Mouse (Mus musculus) spleen, postnatal 36 days (tissue): ENCODE data around the gene Trim27.

Experiments used
- DNase-seq, 2 experiments: peaks; one replicate each; pipeline ENCODE4 v3.0.0; 2022; ENCODE audit warnings: low spot score in 2 of 2, mixed read lengths in 1 of 2

Gene Trim27

GRCm38 (mm10) chr13:21179367-21179723 is at the start of gene Trim27:
Gene Trim27 (plus strand): TSS chr13:21179445.
- peak in 1 of 2 experiments; percentile 56 for DNase-seq

GRCm38 (mm10) chr13:21142421-21142820 is 36.8 kb upstream of the Trim27 start:
- DNase-seq, result no peak

GRCm38 (mm10) chr13:21145767-21146166 is 33.5 kb upstream of the Trim27 start, which contains the start of gene Olfr1368:
Gene Olfr1368 (minus strand): TSS chr13:21145867.
- DNase-seq, result no peak

GRCm38 (mm10) chr13:21155888-21156287 is 23.4 kb upstream of the Trim27 start:
- DNase-seq, result no peak

DNA sequence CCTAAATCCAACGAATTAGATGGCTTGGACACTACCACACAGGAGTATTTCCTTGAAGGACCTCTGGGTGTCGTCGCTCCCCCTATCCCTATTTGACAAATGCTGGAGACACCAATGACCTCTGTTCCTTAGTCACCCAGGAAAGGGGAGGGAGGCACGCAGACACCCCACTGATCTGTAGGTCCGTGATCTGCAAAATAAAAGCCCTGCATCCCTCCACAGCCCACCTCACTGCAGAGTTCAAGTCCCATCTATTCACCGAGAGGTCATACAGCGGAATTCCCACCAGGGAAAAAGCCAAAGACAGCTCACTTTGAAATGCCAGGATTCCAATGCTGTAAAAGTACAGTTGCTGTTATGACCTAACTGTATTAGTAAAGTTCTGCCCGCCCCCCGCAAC is 21.2 kb upstream of the Trim27 start:
- no peak for DNase-seq

DNA sequence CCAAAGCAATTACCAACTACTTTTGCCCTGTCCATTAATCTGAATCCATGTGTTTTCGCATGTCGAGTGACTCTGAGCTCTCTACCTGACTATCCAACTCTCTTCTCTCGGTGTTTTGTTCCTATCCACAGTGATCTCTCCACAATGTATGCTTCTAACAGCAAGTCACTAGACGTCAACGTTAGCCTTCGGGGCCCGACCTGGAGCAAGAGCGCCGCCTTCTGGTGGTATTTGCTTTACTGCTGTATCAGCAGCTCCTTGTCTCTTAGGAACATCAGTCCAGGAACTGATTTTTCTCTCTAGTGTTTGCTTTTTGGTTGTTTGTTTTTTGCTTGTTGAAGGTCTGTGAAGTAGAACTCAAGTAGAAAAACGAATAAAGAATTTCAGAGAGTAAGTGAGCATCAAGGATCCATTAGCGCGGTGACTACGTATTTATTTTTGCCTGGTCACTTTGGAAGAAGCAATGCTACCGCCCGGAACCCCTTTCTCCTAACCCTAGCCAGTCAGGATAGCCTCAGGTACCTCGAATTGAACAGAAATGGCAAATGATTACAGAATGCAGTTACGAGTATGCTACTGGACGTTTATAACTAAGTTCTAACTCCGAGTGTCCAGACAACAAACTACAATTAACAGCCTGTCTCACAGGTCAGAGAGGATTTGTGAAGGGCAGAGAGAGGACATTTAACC is 20.3 kb upstream of the Trim27 start:
- peak; percentile 74 for DNase-seq

- DNase-seq, result no peak
Observed at GRCm38 (mm10) chr13:21159475-21159819, 19.8 kb upstream of the Trim27 start.

GRCm38 (mm10) chr13:21160041-21160511 is 19.2 kb upstream of the Trim27 start:
- no peak for DNase-seq

DNA sequence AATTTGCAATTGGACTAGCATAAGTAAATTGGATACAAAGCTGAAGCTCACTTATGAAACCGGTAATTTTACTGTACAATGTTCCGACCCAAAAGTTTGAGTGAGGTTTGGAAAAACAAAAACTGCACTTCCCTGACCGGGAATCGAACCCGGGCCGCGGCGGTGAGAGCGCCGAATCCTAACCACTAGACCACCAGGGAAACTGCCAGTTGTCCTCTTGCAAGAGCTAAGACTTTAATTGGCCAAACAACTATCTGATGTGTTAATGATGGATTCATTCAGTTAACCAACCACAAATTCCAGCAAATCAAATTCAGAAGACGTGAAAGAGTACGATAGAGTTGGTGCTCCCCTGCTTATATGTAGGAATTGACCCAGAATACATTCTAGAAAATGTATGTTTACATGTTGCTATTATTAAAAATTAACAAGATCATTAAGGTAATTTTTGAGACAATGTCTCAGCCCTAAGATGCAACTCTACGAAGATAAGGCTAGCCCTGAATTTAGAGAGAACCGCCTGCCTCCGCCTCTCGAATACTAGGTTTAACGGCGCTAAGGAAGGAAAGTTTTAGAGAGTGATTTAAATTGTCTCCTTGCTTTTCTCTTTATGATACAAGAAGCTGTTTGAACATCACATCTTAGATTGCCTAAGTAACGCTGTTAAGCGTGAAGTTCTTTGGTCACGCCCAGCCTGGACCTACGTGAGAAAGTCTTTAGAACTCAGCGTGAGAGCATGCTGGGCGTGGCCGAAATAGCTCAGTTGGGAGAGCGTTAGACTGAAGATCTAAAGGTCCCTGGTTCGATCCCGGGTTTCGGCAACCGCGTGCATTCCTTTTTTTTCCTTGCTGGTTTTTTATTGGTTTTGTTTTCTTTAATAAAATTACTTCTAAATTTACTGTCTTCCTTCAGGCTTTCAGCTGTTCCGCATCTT is 18.3 kb upstream of the Trim27 start:
- DNase-seq, result peak; percentile 85 to 90

GRCm38 (mm10) chr13:21161591-21161990 is 17.7 kb upstream of the Trim27 start:
- no peak for DNase-seq

- no peak for DNase-seq
Observed at GRCm38 (mm10) chr13:21162591-21162990, 16.7 kb upstream of the Trim27 start.

- peak; percentile 75 to 85 for DNase-seq
Observed at GRCm38 (mm10) chr13:21166936-21167909, 12.0 kb upstream of the Trim27 start.

DNA sequence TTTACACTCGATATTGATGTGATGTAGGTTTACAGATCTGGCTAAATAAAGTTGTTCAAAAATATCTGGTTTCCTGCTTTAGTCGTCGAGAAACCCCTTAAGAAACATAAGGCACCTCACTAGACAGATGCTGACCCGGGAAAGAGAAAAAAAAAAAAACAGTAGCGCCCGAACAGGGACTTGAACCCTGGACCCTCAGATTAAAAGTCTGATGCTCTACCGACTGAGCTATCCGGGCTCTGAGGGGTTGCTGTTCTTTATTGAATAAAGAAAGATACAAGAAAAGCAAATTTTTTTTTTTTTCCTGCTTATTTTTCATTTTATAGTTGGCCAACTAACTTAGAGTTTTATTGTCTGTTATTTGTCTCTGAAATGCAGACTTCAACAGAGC is 11.3 kb upstream of the Trim27 start:
- no peak for DNase-seq

DNA sequence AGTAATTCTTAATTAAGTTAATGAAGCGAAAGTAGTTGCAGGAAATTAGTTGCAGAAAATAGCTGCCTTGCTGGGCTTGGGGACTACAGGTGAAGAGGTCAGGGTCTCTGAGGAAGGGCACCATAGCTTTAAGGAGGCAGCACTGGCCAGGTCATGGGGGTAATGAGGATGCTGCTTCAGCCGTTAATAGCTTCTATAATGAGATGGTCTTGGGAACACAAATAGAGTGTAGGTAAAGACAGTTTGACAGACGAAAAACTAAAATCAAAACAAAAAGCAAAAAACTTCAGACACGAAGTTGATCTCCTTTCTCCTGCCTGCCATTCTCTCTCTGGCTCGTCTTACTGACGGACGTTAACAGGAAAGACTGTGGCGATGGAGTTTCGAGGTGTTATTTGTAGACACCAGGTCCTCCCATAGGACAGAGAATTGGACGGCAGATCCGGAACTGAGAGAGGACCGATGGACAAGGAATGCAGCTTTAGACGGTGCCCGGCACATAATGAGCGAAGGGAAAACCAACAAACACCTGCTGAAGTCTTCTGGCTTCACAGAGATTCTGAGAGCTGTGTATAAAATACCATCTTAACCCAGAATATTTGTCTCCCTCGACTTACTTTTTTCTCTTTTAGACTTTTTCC is 10.8 kb upstream of the Trim27 start:
- no peak for DNase-seq

DNA sequence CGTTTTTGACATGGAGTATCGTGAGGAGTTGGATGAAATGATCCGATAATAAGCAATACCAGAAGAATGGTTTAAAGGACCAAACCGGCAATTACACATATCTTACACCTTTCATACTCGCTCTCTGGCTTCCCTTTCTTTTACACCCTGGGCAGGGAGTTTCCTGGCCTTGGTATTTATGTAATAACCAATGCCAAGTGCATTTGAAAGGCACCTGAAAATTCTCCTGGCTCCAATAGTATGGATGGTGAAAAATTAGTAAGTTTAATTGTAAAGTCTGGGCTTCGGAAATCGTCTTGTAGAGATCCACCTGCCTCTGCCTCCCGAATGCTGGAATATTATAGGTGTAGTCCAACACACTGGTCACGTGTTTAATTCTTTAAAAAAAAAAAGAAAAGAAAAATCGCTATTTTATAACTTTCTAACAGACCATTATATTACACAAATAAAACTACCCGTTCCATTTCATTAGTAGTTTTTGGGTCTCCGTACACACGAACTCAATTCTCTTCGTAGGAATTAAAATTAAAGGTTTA is 10.1 kb upstream of the Trim27 start:
- no peak for DNase-seq

GRCm38 (mm10) chr13:21169657-21170430 is 9.4 kb upstream of the Trim27 start:
- DNase-seq, result peak; percentile 74 to 81

- DNase-seq, result no peak
Observed at GRCm38 (mm10) chr13:21170431-21171155, 8.7 kb upstream of the Trim27 start.

DNA sequence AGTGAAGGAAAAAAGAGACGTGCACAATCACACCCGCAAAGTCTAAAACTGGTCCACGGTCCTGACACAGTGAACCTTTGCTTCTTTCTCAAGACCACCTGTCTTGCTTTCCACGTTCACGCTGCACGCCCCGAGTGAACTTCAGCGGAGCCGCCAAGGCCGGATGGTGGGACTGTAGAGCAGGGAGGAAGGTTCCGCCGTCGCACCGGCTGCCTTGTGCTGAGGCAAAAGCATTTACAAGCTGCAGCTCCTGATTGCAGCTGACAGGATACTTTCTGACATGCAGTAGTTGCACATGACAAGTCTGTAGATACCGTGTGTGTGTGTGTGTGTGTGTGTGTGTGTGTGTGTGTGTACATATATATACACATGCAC is 8.1 kb upstream of the Trim27 start:
- no peak for DNase-seq

- DNase-seq, result no peak
Observed at GRCm38 (mm10) chr13:21171600-21172150, 7.6 kb upstream of the Trim27 start.
